Mouse (Mus musculus): ENCODE measurements around the gene Eef2kmt. TPM values are rescaled to one million over a fixed set of nuclear protein-coding genes. Genes with fewer than 3 reads are reported as not detected.

Eef2kmt gene
- polyA plus RNA-seq, 1 experiment from 2014 or later = 26.4 TPM

DNA sequence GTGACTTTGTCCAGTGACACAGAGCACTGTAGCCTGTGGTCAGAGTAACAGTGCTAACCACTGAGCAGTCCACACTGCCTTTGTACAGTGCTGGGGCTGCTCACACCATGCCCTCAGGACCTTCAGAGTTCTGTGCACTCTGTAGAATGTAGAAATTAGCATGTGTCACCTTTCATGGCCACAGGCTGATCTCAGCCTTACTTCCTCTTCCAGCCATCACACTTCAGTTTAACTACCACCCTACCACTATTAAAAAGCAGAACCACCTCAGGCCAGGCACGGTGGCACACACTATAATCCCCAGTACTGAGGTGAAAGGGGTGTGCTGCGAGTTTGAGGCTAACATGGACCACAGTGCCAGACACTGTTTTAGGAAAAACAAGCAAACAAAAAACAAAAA, 45.4 kb downstream of the Eef2kmt start:
- Histone ChIP-seq H3K36me3 (ENCODE audit: insufficient read depth, low read length) (no peaks in the 10 kb centered on the region), H3K27me3 (replicated peaks; ENCODE audit: insufficient read depth, low read length) (no peaks in the 10 kb centered on the region), H3K4me1 (ENCODE audit: insufficient read depth, low read depth, low read length) (no peaks in the 10 kb centered on the region), H3K9ac (replicated peaks; ENCODE audit: low read depth) (no peak overlapping the region), H3K4me3 (ENCODE audit: low read depth, low read length) (no peak overlapping the region), H3K4me2 (replicated peaks; ENCODE audit: low read depth, low read length) (no peak overlapping the region), H3K27ac (ENCODE audit: low read length) (no peak overlapping the region), H3K9me3 (ENCODE audit: low read length) (no peaks in the 10 kb centered on the region)
- WGBS = 72% methylated on average over 2 of the region's 2 CpGs
- ATAC-seq (no peak; the same call in 1 of the 2 replicates), DNase-seq (ENCODE audit: low spot score) (no peak)
- TF ChIP-seq CTCF (IDR thresholded peaks at IDR 0.05) (no peak), EP300 (IDR thresholded peaks at IDR 0.05) (no peak)

DNA sequence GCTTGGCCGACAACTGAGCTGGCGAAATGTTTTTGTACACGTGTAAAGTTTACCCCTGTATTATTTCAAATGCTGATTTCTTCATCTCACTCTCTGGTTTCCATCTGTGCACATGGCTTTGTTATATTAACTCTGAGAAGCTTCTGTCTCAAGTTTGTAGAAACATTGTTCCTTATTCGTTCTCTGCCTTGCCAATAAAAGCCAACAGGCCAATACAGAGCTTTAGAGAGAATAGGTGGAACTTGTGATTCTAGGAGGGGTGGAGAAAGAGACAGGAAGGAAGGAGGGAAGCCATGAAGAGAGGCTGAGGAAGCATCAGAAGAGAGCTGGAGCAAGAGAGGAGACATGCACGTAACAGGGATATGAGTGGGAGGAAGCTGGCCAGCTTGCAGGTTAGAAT, 49.7 kb downstream of the Eef2kmt start:
- Histone ChIP-seq H3K27ac (ENCODE audit: low read length) (no peak overlapping the region), H3K36me3 (ENCODE audit: insufficient read depth, low read length) (no peaks in the 10 kb centered on the region), H3K4me1 (ENCODE audit: insufficient read depth, low read depth, low read length) (0 out of 2 replicates have a peak, but pooled peaks cover 5% of the 10 kb centered on the region), H3K27me3 (replicated peaks; ENCODE audit: insufficient read depth, low read length) (no peaks in the 10 kb centered on the region), H3K4me2 (replicated peaks; ENCODE audit: low read depth, low read length) (no peak overlapping the region), H3K9ac (replicated peaks; ENCODE audit: low read depth) (no peak overlapping the region), H3K9me3 (ENCODE audit: low read length) (no peaks in the 10 kb centered on the region), H3K4me3 (ENCODE audit: low read depth, low read length) (no peak overlapping the region)
- no peak for DNase-seq (ENCODE audit: low spot score)
- TF ChIP-seq EP300 (IDR thresholded peaks at IDR 0.05) (no peak), CTCF (IDR thresholded peaks at IDR 0.05) (no peak)
- 61% methylated on average over 5 of the region's 5 CpGs for WGBS
- ATAC-seq = no peak

GRCm38 (mm10) chr16:5205431-5205970, 50.3 kb downstream of the Eef2kmt start:
- H3K4me1 ChIP-seq (ENCODE audit: insufficient read depth, low read depth, low read length) = 0 out of 2 replicates have a peak, but pooled peaks cover 5% of the 10 kb centered on the region
- H3K9ac ChIP-seq (replicated peaks; ENCODE audit: low read depth) = no peak overlapping the region
- ATAC-seq (no peak), DNase-seq (ENCODE audit: low spot score) (no peak)
- TF ChIP-seq EP300 (IDR thresholded peaks at IDR 0.05) (no peak), CTCF (IDR thresholded peaks at IDR 0.05) (no peak)
- H3K4me2 ChIP-seq (replicated peaks; ENCODE audit: low read depth, low read length) = no peak overlapping the region
- no peaks in the 10 kb centered on the region for H3K9me3 ChIP-seq (ENCODE audit: low read length)
- no peak overlapping the region for H3K4me3 ChIP-seq (ENCODE audit: low read depth, low read length)
- H3K27me3 ChIP-seq (replicated peaks; ENCODE audit: insufficient read depth, low read length) = no peaks in the 10 kb centered on the region
- H3K27ac ChIP-seq (ENCODE audit: low read length) = no peak overlapping the region
- H3K36me3 ChIP-seq (ENCODE audit: insufficient read depth, low read length) = no peaks in the 10 kb centered on the region
- WGBS = 86% methylated on average over 5 of the region's 5 CpGs

- Histone ChIP-seq H3K4me3 (ENCODE audit: low read depth, low read length) (peak within 1 kb of the TSS; percentile 75), H3K9me3 (ENCODE audit: low read length) (no peaks in the 10 kb centered on the region), H3K27ac (ENCODE audit: low read length) (no peak within 1 kb of the TSS; the same call in 1 of the 2 replicates), H3K4me1 (ENCODE audit: insufficient read depth, low read depth, low read length) (0 out of 2 replicates have a peak, but pooled peaks cover 5% of the 10 kb centered on the region), H3K27me3 (replicated peaks; ENCODE audit: insufficient read depth, low read length) (no peaks in the 10 kb centered on the region), H3K36me3 (ENCODE audit: insufficient read depth, low read length) (no peaks in the 10 kb centered on the region), H3K4me2 (replicated peaks; ENCODE audit: low read depth, low read length) (peak within 1 kb of the TSS; percentile 100), H3K9ac (replicated peaks; ENCODE audit: low read depth) (peak within 1 kb of the TSS; percentile 30)
- no peak for TF ChIP-seq CTCF (IDR thresholded peaks at IDR 0.05)
- TF ChIP-seq EP300 (IDR thresholded peaks at IDR 0.05) = no peak
- ATAC-seq (peak; percentile 95), DNase-seq (ENCODE audit: low spot score) (peak; percentile 93)
- 3% methylated on average over 36 of the region's 40 CpGs for WGBS
These were observed 51.9 kb downstream of the Eef2kmt start, which contains the start of gene Nagpa for GRCm38 (mm10) chr16:5203668-5204433. TSS of gene Nagpa (minus strand) at chr16:5204012.

DNA sequence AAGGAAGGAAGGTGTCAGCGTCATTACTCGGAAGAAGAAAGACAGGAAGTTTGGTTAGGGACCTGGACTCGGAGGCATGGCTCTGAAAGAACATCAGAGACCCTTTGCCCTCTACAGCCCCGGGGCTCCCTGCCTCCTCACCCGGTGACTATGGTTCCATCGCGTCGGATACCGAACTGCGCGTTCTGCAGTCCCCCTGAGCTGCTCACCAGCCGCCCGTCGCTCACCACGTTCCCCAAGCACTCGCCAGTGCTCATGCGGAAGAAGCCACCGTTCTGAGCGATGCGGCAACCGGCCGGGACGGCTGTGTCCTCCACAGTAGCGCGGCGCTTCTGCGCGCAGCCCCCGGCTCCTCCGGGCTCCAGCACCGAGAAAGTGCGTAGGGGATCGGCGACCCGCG, 52.6 kb downstream of the Eef2kmt start:
- H3K27me3 ChIP-seq (replicated peaks; ENCODE audit: insufficient read depth, low read length) = no peaks in the 10 kb centered on the region
- H3K4me2 ChIP-seq (replicated peaks; ENCODE audit: low read depth, low read length) = peak overlapping the region; percentile 100
- H3K9ac ChIP-seq (replicated peaks; ENCODE audit: low read depth) = peak overlapping the region; percentile 30
- H3K9me3 ChIP-seq (ENCODE audit: low read length) = no peaks in the 10 kb centered on the region
- DNase-seq (ENCODE audit: low spot score) = no peak
- ATAC-seq = peak; percentile 14
- peak overlapping the region; percentile 75 for H3K4me3 ChIP-seq (ENCODE audit: low read depth, low read length)
- no peak overlapping the region; the same call in 1 of the 2 replicates for H3K27ac ChIP-seq (ENCODE audit: low read length)
- no peak for TF ChIP-seq CTCF (IDR thresholded peaks at IDR 0.05)
- TF ChIP-seq EP300 (IDR thresholded peaks at IDR 0.05) = no peak
- WGBS = 5% methylated on average over 33 of the region's 36 CpGs
- H3K36me3 ChIP-seq (ENCODE audit: insufficient read depth, low read length) = no peaks in the 10 kb centered on the region
- H3K4me1 ChIP-seq (ENCODE audit: insufficient read depth, low read depth, low read length) = 0 out of 2 replicates have a peak, but pooled peaks cover 5% of the 10 kb centered on the region

DNA sequence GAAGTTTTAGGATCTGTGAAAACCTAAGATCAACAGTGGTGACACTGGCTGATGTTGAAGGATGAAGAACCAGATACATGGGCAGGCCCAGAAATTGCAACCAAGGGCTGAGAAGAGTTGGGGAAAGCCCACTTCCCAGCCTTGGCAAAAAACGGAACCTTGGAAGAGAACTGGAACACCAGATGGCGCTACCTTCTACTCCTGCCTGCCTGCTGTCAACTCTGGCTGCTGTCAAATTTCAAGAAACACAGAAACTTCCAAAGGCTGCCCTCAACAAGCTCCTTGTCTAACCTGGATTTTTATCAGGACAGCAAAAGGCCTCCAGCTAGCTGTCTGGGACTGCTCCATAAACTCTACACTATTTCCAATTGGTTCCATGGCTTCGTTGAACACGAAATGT, 53.1 kb downstream of the Eef2kmt start:
- DNase-seq (ENCODE audit: low spot score) = peak; percentile 83
- Histone ChIP-seq H3K27ac (ENCODE audit: low read length) (no peak overlapping the region), H3K9me3 (ENCODE audit: low read length) (no peaks in the 10 kb centered on the region), H3K4me1 (ENCODE audit: insufficient read depth, low read depth, low read length) (0 out of 2 replicates have a peak, but pooled peaks cover 5% of the 10 kb centered on the region), H3K4me2 (replicated peaks; ENCODE audit: low read depth, low read length) (peak overlapping the region; percentile 100), H3K27me3 (replicated peaks; ENCODE audit: insufficient read depth, low read length) (no peaks in the 10 kb centered on the region), H3K4me3 (ENCODE audit: low read depth, low read length) (peak overlapping the region; percentile 75), H3K9ac (replicated peaks; ENCODE audit: low read depth) (no peak overlapping the region), H3K36me3 (ENCODE audit: insufficient read depth, low read length) (no peaks in the 10 kb centered on the region)
- WGBS = 12% methylated on average over 4 of the region's 4 CpGs
- ATAC-seq = no peak
- peak; percentile 79 for TF ChIP-seq CTCF (IDR thresholded peaks at IDR 0.05)
- TF ChIP-seq EP300 (IDR thresholded peaks at IDR 0.05) = no peak

All from lung, postnatal 0 days (tissue).